Mouse (Mus musculus) embryonic facial prominence, embryonic 12.5 days (tissue): ENCODE data around the gene Cfdp1. TPM values are rescaled to one million over a fixed set of nuclear protein-coding genes. Genes with fewer than 3 reads are reported as not detected.

Experiments used
- ATAC-seq: fragments of 200-750 bp; cut with Nextera tagmentation; 2 replicates; pipeline ENCODE4 v1.8.0; 2017; ENCODE audit not compliant: insufficient number of reproducible peaks, insufficient read depth, low FRiP score, low TSS enrichment
- H3K27ac ChIP-seq: fragments of 300-500 bp; sonication (generic); 2 replicates; pipeline ENCODE4 v1.5.1; 2016; ENCODE audit warnings: mild to moderate bottlenecking
- H3K27me3 ChIP-seq: fragments of 300-500 bp; sonication (generic); 2 replicates; pipeline ENCODE4 v1.6.1; 2016; ENCODE audit warnings: mild to moderate bottlenecking, moderate library complexity
- H3K36me3 ChIP-seq: fragments of 300-500 bp; sonication (generic); 2 replicates; pipeline ENCODE4 v1.6.1; 2016; ENCODE audit warnings: mild to moderate bottlenecking
- H3K4me1 ChIP-seq: fragments of 300-500 bp; sonication (generic); 2 replicates; pipeline ENCODE4 v1.6.1; 2016
- H3K4me2 ChIP-seq: fragments of 300-500 bp; sonication (generic); replicated peaks from 2 replicates; pipeline ENCODE4 v1.6.1; 2016; ENCODE audit warnings: mild to moderate bottlenecking, moderate library complexity
- H3K4me3 ChIP-seq: fragments of 300-500 bp; sonication (generic); 2 replicates; pipeline ENCODE4 v1.5.1; 2016; ENCODE audit warnings: mild to moderate bottlenecking
- H3K9ac ChIP-seq: fragments of 300-500 bp; sonication (generic); 2 replicates; pipeline ENCODE4 v1.6.1; 2016; ENCODE audit warnings: mild to moderate bottlenecking, moderate library complexity
- H3K9me3 ChIP-seq: fragments of 300-500 bp; sonication (generic); 2 replicates; pipeline ENCODE4 v1.6.1; 2016; ENCODE audit warnings: mild to moderate bottlenecking, moderate library complexity
- WGBS: fragments of 180-500 bp; shearing (Covaris S2); methylation state at CpG from one replicate; pipeline ENCODE4 v1.1.7; 2016; 5-methylcytosine and 5-hydroxymethylcytosine counted together
- polyA plus RNA-seq: library from polyadenylated mRNA; unstranded; fragments of >200 nt; fragmentation: Nextera tagmentation; extraction: Ambion mirVana; gene quantifications from 2 replicates; pipeline ENCODE4 v1.2.1, GENCODE M21; 2016

Gene Cfdp1
- polyA plus RNA-seq, 1 experiment from 2014 or later: 250 TPM

- H3K9ac ChIP-seq: no peak overlapping the region
- ATAC-seq: no peak
- H3K27ac ChIP-seq: no peak overlapping the region
- H3K4me2 ChIP-seq: no peak overlapping the region
- no peaks in the 10 kb centered on the region for H3K9me3 ChIP-seq
- WGBS: 93% methylated on average over 9 of the region's 9 CpGs
- peaks cover 31% of the 10 kb centered on the region for H3K36me3 ChIP-seq
- H3K27me3 ChIP-seq: no peaks in the 10 kb centered on the region
- H3K4me3 ChIP-seq: no peak overlapping the region
- peaks cover 10% of the 10 kb centered on the region; the same call in 1 of the 2 replicates for H3K4me1 ChIP-seq
Measured at GRCm38 (mm10) chr8:111765096-111765495, 89.0 kb downstream of the Cfdp1 start.

DNA sequence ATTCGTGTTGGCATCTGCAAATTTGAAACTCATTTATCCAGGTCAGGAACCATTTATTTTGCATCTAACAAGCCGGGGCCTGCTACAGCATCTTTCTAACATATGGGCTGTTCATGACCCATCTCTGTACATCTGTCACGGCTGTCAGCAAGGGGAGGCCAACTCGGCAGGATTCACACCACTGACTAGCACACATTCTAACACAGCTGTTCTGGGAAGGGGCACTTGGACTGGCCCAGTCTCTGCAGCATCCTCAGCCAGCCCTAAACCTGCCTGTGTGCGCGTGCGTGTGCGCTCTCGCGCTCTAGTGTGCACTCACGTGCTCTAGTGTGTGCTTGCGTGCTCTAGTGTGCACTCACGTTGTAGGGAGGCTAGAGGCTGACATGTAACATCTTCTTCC, 93.4 kb downstream of the Cfdp1 start:
- Histone ChIP-seq H3K36me3 (peaks cover 10% of the 10 kb centered on the region; the same call in 1 of the 2 replicates), H3K27ac (no peak overlapping the region), H3K9me3 (no peaks in the 10 kb centered on the region), H3K27me3 (no peaks in the 10 kb centered on the region), H3K4me3 (no peak overlapping the region), H3K4me1 (no peaks in the 10 kb centered on the region), H3K4me2 (no peak overlapping the region), H3K9ac (no peak overlapping the region)
- ATAC-seq: no peak
- WGBS: 81% methylated on average over 13 of the region's 13 CpGs

DNA sequence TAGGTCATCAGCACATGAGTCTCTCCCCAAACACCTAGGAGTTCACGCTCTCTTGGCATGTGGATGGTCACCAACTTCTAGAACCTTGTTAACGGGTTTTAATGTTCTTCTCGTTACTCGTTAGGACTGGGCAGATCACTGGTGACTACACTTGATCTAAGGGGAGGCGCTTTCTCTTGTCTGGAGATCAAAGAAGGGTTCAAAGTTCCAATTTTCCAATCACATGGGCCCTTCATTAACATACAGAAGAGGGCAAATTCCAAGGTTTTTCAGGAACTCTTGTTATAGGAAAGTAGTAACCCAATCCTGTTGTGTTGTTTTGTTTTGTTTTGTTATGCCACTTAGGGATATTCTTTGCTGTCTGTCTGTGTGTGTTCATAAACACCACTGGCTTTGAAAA, 95.3 kb downstream of the Cfdp1 start:
- Histone ChIP-seq H3K4me2 (no peak overlapping the region), H3K27ac (no peak overlapping the region), H3K27me3 (no peaks in the 10 kb centered on the region), H3K36me3 (no peaks in the 10 kb centered on the region), H3K9me3 (no peaks in the 10 kb centered on the region), H3K4me3 (no peak overlapping the region), H3K4me1 (no peaks in the 10 kb centered on the region), H3K9ac (no peak overlapping the region)
- ATAC-seq: no peak
- 84% methylated on average over 5 of the region's 5 CpGs for WGBS

GRCm38 (mm10) chr8:111757599-111757998, 96.5 kb downstream of the Cfdp1 start:
- H3K4me2 ChIP-seq: no peak overlapping the region
- ATAC-seq: no peak
- no peak overlapping the region for H3K4me3 ChIP-seq
- H3K9ac ChIP-seq: no peak overlapping the region
- WGBS: 90% methylated on average over 9 of the region's 9 CpGs
- H3K4me1 ChIP-seq: no peaks in the 10 kb centered on the region
- no peaks in the 10 kb centered on the region for H3K9me3 ChIP-seq
- no peaks in the 10 kb centered on the region for H3K36me3 ChIP-seq
- H3K27me3 ChIP-seq: no peaks in the 10 kb centered on the region
- H3K27ac ChIP-seq: no peak overlapping the region

GRCm38 (mm10) chr8:111754736-111755135, 99.4 kb downstream of the Cfdp1 start:
- H3K27me3 ChIP-seq: no peaks in the 10 kb centered on the region
- H3K4me2 ChIP-seq: no peak overlapping the region
- H3K4me3 ChIP-seq: no peak overlapping the region
- no peaks in the 10 kb centered on the region for H3K9me3 ChIP-seq
- no peaks in the 10 kb centered on the region for H3K4me1 ChIP-seq
- no peak for ATAC-seq
- 82% methylated on average over 6 of the region's 6 CpGs for WGBS
- no peaks in the 10 kb centered on the region for H3K36me3 ChIP-seq
- H3K27ac ChIP-seq: no peak overlapping the region
- H3K9ac ChIP-seq: no peak overlapping the region

- Histone ChIP-seq H3K9me3 (no peaks in the 10 kb centered on the region), H3K27ac (no peak overlapping the region), H3K9ac (no peak overlapping the region), H3K4me3 (no peak overlapping the region), H3K4me1 (no peaks in the 10 kb centered on the region), H3K4me2 (no peak overlapping the region), H3K27me3 (no peaks in the 10 kb centered on the region), H3K36me3 (no peaks in the 10 kb centered on the region)
- ATAC-seq: no peak
- WGBS: 39% methylated on average over 2 of the region's 2 CpGs
Measured at GRCm38 (mm10) chr8:111754088-111754487, 100.0 kb downstream of the Cfdp1 start.

DNA sequence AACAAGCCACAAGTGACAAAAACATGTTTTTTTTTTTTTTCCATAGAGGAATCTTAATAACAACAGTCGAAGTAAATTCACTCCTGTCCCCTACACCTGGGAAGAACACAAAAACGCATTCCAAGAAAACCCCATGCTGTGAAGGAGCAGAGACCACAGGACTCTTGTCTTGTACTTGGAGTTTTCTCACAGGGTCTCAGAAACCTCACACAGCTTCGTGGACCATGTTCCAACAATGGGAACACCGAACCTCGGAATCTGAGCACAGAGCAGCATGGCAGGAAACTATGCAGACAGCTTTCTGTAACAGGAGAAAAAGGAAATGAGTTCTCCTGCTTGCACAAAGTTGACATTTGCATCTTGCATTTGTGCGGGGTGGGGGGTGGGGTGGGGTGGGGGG, 105.3 kb downstream of the Cfdp1 start:
- Histone ChIP-seq H3K27me3 (no peaks in the 10 kb centered on the region), H3K9ac (no peak overlapping the region), H3K36me3 (no peaks in the 10 kb centered on the region), H3K4me2 (no peak overlapping the region), H3K4me1 (peaks cover 17% of the 10 kb centered on the region), H3K9me3 (no peaks in the 10 kb centered on the region), H3K4me3 (no peak overlapping the region), H3K27ac (no peak overlapping the region)
- ATAC-seq: no peak
- 48% methylated on average over 6 of the region's 6 CpGs for WGBS

GRCm38 (mm10) chr8:111747866-111748649, 106.0 kb downstream of the Cfdp1 start:
- H3K9me3 ChIP-seq: no peaks in the 10 kb centered on the region
- H3K4me2 ChIP-seq: no peak overlapping the region
- no peak overlapping the region for H3K4me3 ChIP-seq
- 62% methylated on average over 8 of the region's 8 CpGs for WGBS
- no peaks in the 10 kb centered on the region for H3K36me3 ChIP-seq
- H3K9ac ChIP-seq: no peak overlapping the region
- no peak overlapping the region for H3K27ac ChIP-seq
- no peak for ATAC-seq
- no peaks in the 10 kb centered on the region for H3K27me3 ChIP-seq
- peaks cover 17% of the 10 kb centered on the region for H3K4me1 ChIP-seq

- ATAC-seq: no peak
- H3K4me3 ChIP-seq: no peak overlapping the region
- 70% methylated on average over 13 of the region's 13 CpGs for WGBS
- no peaks in the 10 kb centered on the region for H3K27me3 ChIP-seq
- H3K4me2 ChIP-seq: no peak overlapping the region
- H3K9me3 ChIP-seq: no peaks in the 10 kb centered on the region
- H3K9ac ChIP-seq: no peak overlapping the region
- H3K4me1 ChIP-seq: peaks cover 28% of the 10 kb centered on the region
- H3K36me3 ChIP-seq: no peaks in the 10 kb centered on the region
- no peak overlapping the region for H3K27ac ChIP-seq
Measured at GRCm38 (mm10) chr8:111746582-111747465, 107.3 kb downstream of the Cfdp1 start.

DNA sequence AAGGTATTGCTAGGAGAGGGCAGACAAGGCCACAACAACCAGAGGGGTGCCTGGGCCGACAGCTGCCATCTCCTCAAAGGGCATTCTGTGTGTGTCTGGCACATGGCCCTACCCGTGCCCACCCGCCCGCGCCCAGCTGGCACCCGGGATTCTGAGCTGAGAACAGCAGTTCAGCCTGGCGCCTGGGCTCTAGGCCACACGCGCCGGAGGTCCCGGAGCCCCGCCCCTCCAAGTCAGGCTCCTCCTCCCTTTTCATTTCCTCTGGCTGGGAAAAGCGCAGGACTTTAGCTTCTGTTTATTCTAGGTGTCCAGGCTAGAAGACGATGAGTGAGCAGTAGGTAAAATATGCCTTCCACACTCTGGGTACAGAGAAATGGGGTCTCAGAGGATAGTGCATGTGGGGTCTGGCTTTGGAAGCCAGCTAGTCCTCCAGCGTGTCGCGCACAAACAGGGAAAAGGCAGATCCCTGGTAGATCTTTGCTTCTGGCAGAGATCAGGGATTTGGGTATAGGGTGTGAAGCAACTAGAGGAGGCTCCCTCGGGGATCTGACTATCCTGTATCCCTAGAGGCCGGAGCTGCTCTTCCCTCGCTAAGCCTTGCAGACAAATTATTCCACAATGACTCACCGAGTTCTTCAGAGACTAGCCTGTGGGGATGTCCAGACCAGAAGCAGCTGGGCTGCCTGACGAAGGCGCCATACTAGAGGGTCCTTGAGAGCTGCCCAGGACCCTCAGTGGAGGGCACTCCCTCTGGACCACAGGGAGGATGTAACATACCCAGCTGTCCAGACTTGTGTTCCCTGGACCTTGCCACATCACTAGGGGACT, 108.3 kb downstream of the Cfdp1 start:
- H3K27me3 ChIP-seq: no peaks in the 10 kb centered on the region
- WGBS: 4% methylated on average over 23 of the region's 23 CpGs

GRCm38 (mm10) chr8:111745086-111745485, 109.0 kb downstream of the Cfdp1 start:
- no peak overlapping the region for H3K4me3 ChIP-seq
- WGBS: 55% methylated on average over 5 of the region's 5 CpGs
- peaks cover 45% of the 10 kb centered on the region for H3K4me1 ChIP-seq
- H3K9me3 ChIP-seq: no peaks in the 10 kb centered on the region
- H3K36me3 ChIP-seq: no peaks in the 10 kb centered on the region
- no peak for ATAC-seq
- H3K4me2 ChIP-seq: peak overlapping the region; percentile 45; the same call in 1 of the 2 replicates
- no peak overlapping the region for H3K27ac ChIP-seq
- no peak overlapping the region for H3K9ac ChIP-seq
- no peaks in the 10 kb centered on the region for H3K27me3 ChIP-seq

More for the DNA sequence above, 108.3 kb downstream of the Cfdp1 start:
- Histone ChIP-seq H3K27ac (no peak overlapping the region), H3K4me2 (peak overlapping the region; percentile 45), H3K9ac (peak overlapping the region; percentile 43; the same call in 1 of the 2 replicates), H3K36me3 (no peaks in the 10 kb centered on the region), H3K4me1 (peaks cover 38% of the 10 kb centered on the region), H3K9me3 (no peaks in the 10 kb centered on the region), H3K4me3 (peak overlapping the region; percentile 15; the same call in 1 of the 2 replicates)
- ATAC-seq: no peak
